Mouse (Mus musculus): Measurements from ENCODE around the gene Nudt7. TPM values are rescaled to one million over a fixed set of nuclear protein-coding genes. Genes with fewer than 3 reads are reported as not detected.

Nudt7 gene
- total RNA-seq, 2 experiments from 2014 or later = 4.5 to 5.4 TPM

- no peak for DNase-seq (ENCODE audit: low spot score in 2 of 2)
- intact Hi-C loops (cut with DNase I) = no loop called here
These were observed 3.8 kb downstream of the Nudt7 start for GRCm38 (mm10) chr8:114137181-114137580.

- intact Hi-C loops (cut with DNase I) = no loop called here
- DNase-seq (ENCODE audit: low spot score in 2 of 2) = no peak
These were observed 7.1 kb downstream of the Nudt7 start for GRCm38 (mm10) chr8:114140437-114140836.

- intact Hi-C loops (cut with DNase I) = no loop called here
- no peak for DNase-seq (ENCODE audit: low spot score in 2 of 2)
These were observed 8.8 kb downstream of the Nudt7 start for GRCm38 (mm10) chr8:114142199-114142598.

GRCm38 (mm10) chr8:114143645-114144290, 10.4 kb downstream of the Nudt7 start:
- intact Hi-C loops (cut with DNase I) = no loop called here
- DNase-seq (ENCODE audit: low spot score in 2 of 2) = no peak

- DNase-seq (ENCODE audit: low spot score in 2 of 2) = no peak
- intact Hi-C loops (cut with DNase I) = no loop called here
These were observed 20.1 kb downstream of the Nudt7 start for GRCm38 (mm10) chr8:114153311-114154045.

GRCm38 (mm10) chr8:114158586-114158985, 25.2 kb downstream of the Nudt7 start:
- intact Hi-C loops (cut with DNase I) = no loop called here
- no peak for DNase-seq (ENCODE audit: low spot score in 2 of 2)

GRCm38 (mm10) chr8:114159666-114160065, 26.3 kb downstream of the Nudt7 start:
- no peak for DNase-seq (ENCODE audit: low spot score in 2 of 2)

GRCm38 (mm10) chr8:114163871-114164270, 30.5 kb downstream of the Nudt7 start:
- DNase-seq (ENCODE audit: low spot score in 2 of 2) = no peak
- intact Hi-C loops (cut with DNase I) = no loop called here

More at GRCm38 (mm10) chr8:114159666-114160065, 26.3 kb downstream of the Nudt7 start:
- intact Hi-C loops (cut with DNase I) = no loop called here

- no peak for DNase-seq (ENCODE audit: low spot score in 2 of 2)
- intact Hi-C loops (cut with DNase I) = no loop called here
These were observed 31.2 kb downstream of the Nudt7 start for GRCm38 (mm10) chr8:114164444-114165096.

- intact Hi-C loops (cut with DNase I) = no loop called here
- no peak for DNase-seq (ENCODE audit: low spot score in 2 of 2)
These were observed 32.4 kb downstream of the Nudt7 start for GRCm38 (mm10) chr8:114165741-114166140.

GRCm38 (mm10) chr8:114176721-114177120, 43.4 kb downstream of the Nudt7 start:
- intact Hi-C loops (cut with DNase I) = no loop called here
- no peak for DNase-seq (ENCODE audit: low spot score in 2 of 2)

- DNase-seq (ENCODE audit: low spot score in 2 of 2) = no peak
- intact Hi-C loops (cut with DNase I) = no loop called here
These were observed 60.0 kb downstream of the Nudt7 start for GRCm38 (mm10) chr8:114193334-114193733.

GRCm38 (mm10) chr8:114198990-114199389, 65.6 kb downstream of the Nudt7 start:
- intact Hi-C loops (cut with DNase I) = no loop called here
- no peak for DNase-seq (ENCODE audit: low spot score in 2 of 2)

Other genes starting within 250 kb of the Nudt7 start
- gene Vat1l, start 72.1 kb downstream of the Nudt7 start, total RNA-seq (2021) = 10 to 100 TPM; 35.3 to 49.9 TPM